Mouse (Mus musculus) testis, adult 2 months (tissue): ENCODE data around the gene Cog5.

ENCODE experiments used
- CTCF ChIP-seq: fragments of 200-500 bp; IDR thresholded peaks from 2 replicates; pipeline ENCODE4 v1.5.1; 2012; ENCODE audit warnings: low read depth, mild to moderate bottlenecking, inconsistent platforms, low read length, moderate library complexity; ENCODE audit not compliant: control insufficient read depth, insufficient read depth, insufficient replicate concordance
- POLR2A ChIP-seq: fragments of 200-500 bp; IDR thresholded peaks from 2 replicates; pipeline ENCODE4 v1.6.1; 2012; ENCODE audit warnings: low read depth, mild to moderate bottlenecking, inconsistent platforms, low read length, moderate library complexity; ENCODE audit not compliant: control insufficient read depth

DNA sequence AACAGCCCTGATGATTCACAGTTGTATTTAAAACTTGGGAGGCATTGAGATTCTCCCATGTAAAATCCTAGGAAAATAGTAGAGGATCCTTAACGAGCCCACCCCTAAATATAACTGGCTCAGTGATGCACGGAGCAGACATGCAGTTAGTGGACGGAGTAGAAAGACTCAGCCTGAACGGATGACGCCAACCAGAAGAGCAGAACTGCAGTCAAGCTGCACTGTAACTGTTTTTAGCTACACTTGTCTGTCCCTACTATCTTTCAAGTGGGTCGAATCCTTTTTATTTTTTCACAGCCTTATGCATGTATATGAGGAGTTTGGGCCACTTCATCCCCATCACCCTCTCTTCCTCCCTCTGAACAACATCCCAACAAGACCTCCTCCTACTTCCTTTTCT is 331.1 kb downstream of the Cog5 start:
- TF ChIP-seq CTCF, result no peak
- no peak for TF ChIP-seq POLR2A
